8 mouse cellular contexts compared by ENCODE assay signal in the genomic region with DNA sequence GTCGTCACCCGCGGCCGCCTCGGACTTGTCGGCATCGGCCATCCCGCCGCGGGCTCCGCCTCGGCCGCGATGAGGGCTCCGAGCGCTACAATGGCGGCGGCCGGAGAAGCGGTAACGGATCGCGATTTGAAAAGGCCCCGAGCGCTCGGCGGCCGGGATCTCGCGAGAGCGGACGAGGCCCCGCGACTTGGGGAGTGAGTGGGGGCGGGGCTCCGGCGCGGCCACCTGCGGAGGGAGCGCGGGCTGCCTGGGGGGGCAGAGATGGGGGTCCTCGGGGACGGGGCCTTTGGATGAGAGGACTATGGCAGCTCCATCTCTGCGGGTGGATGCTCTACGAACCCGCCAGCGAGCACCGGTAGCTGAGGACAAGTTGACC. TPM values are rescaled to one million over a fixed set of nuclear protein-coding genes. Genes with fewer than 3 reads are reported as not detected.
A peak's percentile ranks its signal among the peaks of the same experiment; 100 is the strongest.
DNase-seq lines count a peak whose midpoint lies in the region; ATAC-seq lines count a peak whose summit lies in the region.

A gene (minus strand): TSS at position 185 of the 376 bp plus-strand sequence.

- peak within 1 kb of the TSS; percentile 90 for H3K4me3 ChIP-seq in hindbrain, embryonic 10.5 days

- peak; percentile 86 for DNase-seq in MN1 (ENCODE audit: low spot score)
- DNase-seq in cerebellum, adult 8-10 months: peak; percentile 81
- DNase-seq in hindbrain, embryonic 10.5 days (ENCODE audit: low spot score): peak; percentile 87
- peak; percentile 76 to 77 for DNase-seq in layer of hippocampus, postnatal 25 days (ENCODE audit: extremely low spot score in 1 of 2, low spot score in 1 of 2)
- DNase-seq in lung, postnatal 25 days (ENCODE audit: low spot score): peak; percentile 76
- DNase-seq in retina, adult 2 months (ENCODE audit: low read depth, low spot score): peak; percentile 70
- peak; percentile 89 for DNase-seq in thymus, postnatal 25 days

- peak; percentile 82 for ATAC-seq in frontal cortex, adult (ENCODE audit: low TSS enrichment)

- peak within 1 kb of the TSS; percentile 100 for H3K27ac ChIP-seq in hindbrain, embryonic 10.5 days

- H3K9me3 ChIP-seq in hindbrain, embryonic 10.5 days: no peaks in the 10 kb centered on the region

- H3K36me3 ChIP-seq in hindbrain, embryonic 10.5 days: no peaks in the 10 kb centered on the region

- under 1% methylated on average over 35 of the region's 48 CpGs for WGBS in hindbrain, embryonic 10.5 days

- peaks cover 30% of the 10 kb centered on the region for H3K4me1 ChIP-seq in hindbrain, embryonic 10.5 days (replicated peaks)

- no peaks in the 10 kb centered on the region for H3K27me3 ChIP-seq in hindbrain, embryonic 10.5 days (ENCODE audit: insufficient read depth, poor library complexity, severe bottlenecking)

RNA-seq across cellular contexts. Expression of the gene that starts here (rescaled TPM):
- polyA plus RNA-seq in hindbrain, embryonic 10.5 days (2016; fragmentation: Nextera tagmentation; extraction: Ambion mirVana): 160 and 174 TPM in 2 replicates
- 100 to 1,000 TPM in 1 of 2 experiments, 10 to 100 TPM in 1; 99.2 to 116 TPM for total RNA-seq in layer of hippocampus, postnatal 25 days (2021)

Comparison
In these comparisons a context has a peak if more than half of its experiments do, and no peak if none do; other contexts are left out.
1. Peak in every context shown above with its lines: DNase-seq, ATAC-seq, H3K4me3 ChIP-seq and H3K27ac ChIP-seq.